Mouse (Mus musculus) ES-E14 (cell line): ENCODE results near the gene Mast4. TPM values are rescaled to one million over a fixed set of nuclear protein-coding genes. Genes with fewer than 3 reads are reported as not detected.

ENCODE experiments used
- DNase-seq: peaks from one replicate; pipeline ENCODE4 v3.0.0-alpha.2; 2013; ENCODE audit warnings: low read depth, low spot score
- H3K27ac ChIP-seq: 2 replicates; pipeline ENCODE4 v1.5.1; 2012; ENCODE audit warnings: low read depth, mild to moderate bottlenecking, low read length, moderate library complexity, mixed read lengths; ENCODE audit not compliant: poor library complexity, insufficient read depth, severe bottlenecking
- H3K36me3 ChIP-seq: 2 replicates; pipeline ENCODE4 v1.6.1; 2012; ENCODE audit warnings: mild to moderate bottlenecking, low read length, moderate library complexity, mixed read lengths; ENCODE audit not compliant: control insufficient read depth, poor library complexity, insufficient read depth, severe bottlenecking
- H3K4me1 ChIP-seq, 2 experiments: fragments of 150-350 bp in 1 of 2; sonication (generic) in 1 of 2; 2 replicates each; pipeline ENCODE4 v1.6.1; 2012; ENCODE audit warnings: low read length in 2 of 2, mild to moderate bottlenecking in 1 of 2, mixed read lengths in 1 of 2; ENCODE audit not compliant: control insufficient read depth in 2 of 2, insufficient read depth in 2 of 2, poor library complexity in 1 of 2
- H3K4me3 ChIP-seq, 2 experiments: fragments of 150-350 bp in 1 of 2; sonication (generic) in 1 of 2; 2 replicates each; pipeline ENCODE4 v1.5.1; 2012; ENCODE audit warnings: low read length in 2 of 2, low read depth in 1 of 2, mild to moderate bottlenecking in 1 of 2, mixed read lengths in 1 of 2; ENCODE audit not compliant: insufficient read depth in 1 of 2, poor library complexity in 1 of 2, severe bottlenecking in 1 of 2
- H3K9ac ChIP-seq: 2 replicates; pipeline ENCODE4 v1.6.1; 2012; ENCODE audit warnings: low read depth, mild to moderate bottlenecking, low read length, mixed read lengths; ENCODE audit not compliant: poor library complexity, insufficient read depth, severe bottlenecking
- H3K9me3 ChIP-seq: fragments of 150-350 bp; sonication (generic); 2 replicates; pipeline ENCODE4 v1.6.1; 2012; ENCODE audit warnings: low read depth, mild to moderate bottlenecking, low read length; ENCODE audit not compliant: control insufficient read depth, insufficient read depth
- CHD2 ChIP-seq: IDR thresholded peaks from 2 replicates; pipeline ENCODE4 v1.6.1; 2014; ENCODE audit warnings: mild to moderate bottlenecking, low read depth, low read length, inconsistent platforms
- HCFC1 ChIP-seq: IDR thresholded peaks from 2 replicates; pipeline ENCODE4 v1.6.1; 2012; ENCODE audit warnings: low read length, inconsistent platforms, borderline replicate concordance; ENCODE audit not compliant: insufficient read depth
- MAFK ChIP-seq: IDR thresholded peaks from 2 replicates; pipeline ENCODE4 v1.6.1; 2014; ENCODE audit warnings: mild to moderate bottlenecking, low read depth, low read length, inconsistent platforms; ENCODE audit not compliant: insufficient read depth
- ZC3H11A ChIP-seq: IDR thresholded peaks from 2 replicates; pipeline ENCODE4 v1.6.1; 2012; ENCODE audit warnings: low read depth, mild to moderate bottlenecking, inconsistent platforms, low read length, borderline replicate concordance
- ZNF384 ChIP-seq: IDR thresholded peaks from 2 replicates; pipeline ENCODE4 v1.6.1; 2012; ENCODE audit warnings: low read depth, low read length, inconsistent platforms
- in situ Hi-C, 2 experiments: fragments of 600-800 bp; cut with MboI; formaldehyde crosslinking; loops; one replicate each; pipeline ENCODE4 v1.15.1; 2025; ENCODE audit warnings: low sequenced_read_pairs in 2 of 2, inconsistent platforms in 1 of 2; ENCODE audit not compliant: unreplicated experiment in 2 of 2
- total RNA-seq: library from RNA; depleted of rRNA; stranded (reverse); fragments of 300-350 nt; gene quantifications from 2 replicates; pipeline ENCODE4 v1.2.3, GENCODE M21; 2012

The Mast4 gene
- total RNA-seq, 1 experiment: 8.3 TPM

DNA sequence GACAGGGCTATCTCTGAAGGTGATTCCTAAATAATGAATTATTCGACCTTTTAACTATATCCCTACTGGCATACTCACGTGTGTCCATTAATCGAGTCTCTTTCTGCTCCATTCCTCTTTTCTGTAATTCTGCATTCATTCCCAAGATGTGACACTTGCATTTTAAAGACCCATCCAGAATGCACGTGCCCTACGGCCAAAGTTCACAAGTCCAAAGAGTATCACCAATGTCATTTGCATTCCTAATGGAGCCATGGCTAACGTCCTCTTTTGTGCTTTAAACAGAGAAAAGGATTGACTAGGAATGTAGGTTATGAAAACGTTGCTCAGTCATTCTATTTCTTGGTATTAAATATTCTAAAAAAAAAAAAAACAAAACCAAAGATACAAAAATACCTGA is 157.4 kb downstream of the Mast4 start:
- no peaks in the 10 kb centered on the region for H3K36me3 ChIP-seq
- no peaks in the 10 kb centered on the region for H3K9me3 ChIP-seq
- no peak overlapping the region for H3K4me3 ChIP-seq
- no peaks in the 10 kb centered on the region for H3K4me1 ChIP-seq
- TF ChIP-seq CHD2: no peak
- TF ChIP-seq ZC3H11A: no peak
- no peak for TF ChIP-seq ZNF384
- TF ChIP-seq MAFK: no peak
- TF ChIP-seq HCFC1: no peak
- DNase-seq: no peak
- H3K9ac ChIP-seq: no peak overlapping the region
- H3K27ac ChIP-seq: no peak overlapping the region
- in situ Hi-C loops: no loop called here

DNA sequence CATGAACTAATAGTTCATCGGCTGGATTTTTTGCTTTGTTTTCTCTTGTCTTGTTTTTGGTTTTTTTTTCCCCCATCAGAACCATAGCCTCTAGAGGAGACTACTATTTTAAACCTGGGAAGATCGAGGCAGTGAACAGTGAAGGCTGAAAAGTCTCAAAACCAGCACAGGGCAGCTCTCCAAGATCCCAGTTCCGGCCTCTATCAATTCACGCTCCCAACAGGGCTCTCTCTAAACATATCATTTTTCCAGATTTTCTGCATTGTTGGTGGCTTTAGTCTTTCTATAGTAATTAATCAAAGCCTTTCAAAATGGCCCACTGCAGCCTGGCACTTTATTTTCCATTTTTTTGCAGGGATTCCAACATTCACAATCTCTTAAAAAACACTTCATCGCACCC is 159.9 kb downstream of the Mast4 start:
- Histone ChIP-seq H3K36me3 (no peaks in the 10 kb centered on the region), H3K4me1 (no peaks in the 10 kb centered on the region), H3K27ac (no peak overlapping the region), H3K9me3 (no peaks in the 10 kb centered on the region), H3K9ac (no peak overlapping the region), H3K4me3 (no peak overlapping the region)
- in situ Hi-C loops: loop anchor here (5.0 to 25.0 kb wide), 2 partner anchors 463 to 468 kb away; no protein-coding TSS in a partner anchor
- DNase-seq: no peak
- TF ChIP-seq ZC3H11A (no peak), CHD2 (no peak), HCFC1 (no peak), ZNF384 (no peak), MAFK (no peak)

DNA sequence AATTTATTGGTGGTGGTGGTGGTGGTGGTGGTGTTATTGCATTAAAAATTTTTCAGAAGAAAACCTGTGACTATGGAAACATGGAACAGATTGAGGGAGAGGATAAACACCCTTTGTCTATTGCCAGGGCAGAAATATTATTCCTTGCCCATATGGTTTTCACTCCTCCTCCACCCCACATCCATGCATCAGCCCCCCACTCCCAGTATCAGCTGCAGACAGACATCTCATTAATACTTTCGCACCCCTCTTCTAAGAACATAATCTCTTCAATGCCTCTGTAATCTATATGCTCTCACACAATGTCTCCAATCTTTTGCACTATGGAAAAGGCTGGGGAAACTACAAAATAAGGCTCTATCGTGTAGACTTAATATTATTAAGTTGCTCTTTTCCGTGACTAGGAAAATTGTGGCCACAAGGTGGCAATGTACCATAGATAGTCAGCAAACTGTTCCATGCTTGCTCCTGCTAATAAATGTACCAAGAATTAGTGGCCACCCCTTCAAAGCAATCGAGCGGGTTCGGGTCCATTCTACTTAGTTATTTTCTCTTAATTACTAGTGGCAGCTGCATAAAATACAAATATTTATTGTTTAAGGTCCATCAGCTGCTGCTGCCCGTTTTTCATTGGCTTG is 160.6 kb downstream of the Mast4 start:
- no peaks in the 10 kb centered on the region for H3K9me3 ChIP-seq
- peak; percentile 31 for DNase-seq
- H3K4me1 ChIP-seq: no peaks in the 10 kb centered on the region
- TF ChIP-seq MAFK (no peak), ZNF384 (no peak), ZC3H11A (peak; percentile 66; the same call in 1 of the 2 replicates)
- H3K9ac ChIP-seq: no peak overlapping the region
- in situ Hi-C loops: loop anchor here (5.0 to 25.0 kb wide), 2 partner anchors 464 to 469 kb away; no protein-coding TSS in a partner anchor
- H3K4me3 ChIP-seq: no peak overlapping the region
- no peak overlapping the region for H3K27ac ChIP-seq
- H3K36me3 ChIP-seq: no peaks in the 10 kb centered on the region

DNA sequence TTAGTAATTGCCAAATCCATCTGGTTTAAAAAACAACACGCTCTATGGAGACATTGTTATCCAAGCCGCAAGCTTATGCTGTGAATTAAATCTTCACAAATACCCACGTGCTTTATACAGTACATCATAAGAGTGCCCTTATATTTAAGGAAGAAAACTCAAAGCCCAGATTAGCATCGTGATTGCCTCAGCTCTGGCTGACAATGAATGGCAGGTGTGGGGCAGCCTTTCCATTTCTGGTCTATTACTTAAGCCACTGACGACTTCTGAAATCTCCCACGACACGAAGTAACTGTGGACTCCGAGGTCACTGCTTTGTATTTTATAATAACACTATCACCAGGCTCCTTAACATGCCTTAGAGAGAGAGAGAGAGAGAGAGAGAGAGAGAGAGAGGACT is 182.4 kb downstream of the Mast4 start:
- no peak for DNase-seq
- TF ChIP-seq CHD2 (no peak), MAFK (no peak), HCFC1 (no peak), ZNF384 (no peak), ZC3H11A (no peak)
- Histone ChIP-seq H3K9me3 (no peaks in the 10 kb centered on the region), H3K27ac (no peak overlapping the region), H3K4me1 (no peaks in the 10 kb centered on the region), H3K9ac (no peak overlapping the region), H3K36me3 (no peaks in the 10 kb centered on the region), H3K4me3 (no peak overlapping the region)
- in situ Hi-C loops: loop anchor here in 1 of 2 experiments (25.0 kb wide), 1 partner anchor 485 kb away; no protein-coding TSS in a partner anchor

DNA sequence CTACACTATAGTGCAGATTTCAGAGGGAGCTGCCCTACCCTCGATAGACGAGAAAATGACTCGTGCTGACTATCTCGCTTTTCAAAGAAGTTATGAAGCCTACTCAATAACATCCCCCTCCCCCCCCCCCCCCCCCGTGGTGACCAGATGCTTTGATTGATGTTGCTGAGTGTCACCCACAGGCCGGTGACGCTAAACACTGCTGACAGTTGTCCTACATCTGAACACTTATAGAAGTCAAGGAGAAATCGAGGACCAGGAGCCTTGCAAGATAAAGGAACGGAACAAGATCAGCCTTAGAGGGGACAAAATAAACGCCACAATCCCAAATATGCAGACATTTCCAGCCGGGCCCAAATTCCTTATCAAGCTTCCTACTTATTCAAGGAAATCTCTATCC is 183.1 kb downstream of the Mast4 start:
- Histone ChIP-seq H3K9ac (no peak overlapping the region), H3K4me1 (no peaks in the 10 kb centered on the region), H3K9me3 (no peaks in the 10 kb centered on the region), H3K36me3 (no peaks in the 10 kb centered on the region), H3K4me3 (no peak overlapping the region), H3K27ac (no peak overlapping the region)
- in situ Hi-C loops: loop anchor here in 1 of 2 experiments (25.0 kb wide), 1 partner anchor 486 kb away; no protein-coding TSS in a partner anchor
- TF ChIP-seq ZNF384 (no peak), ZC3H11A (no peak), CHD2 (no peak), HCFC1 (no peak), MAFK (no peak)
- no peak for DNase-seq
